Mouse (Mus musculus) embryonic facial prominence, embryonic 12.5 days (tissue): ENCODE data around the gene Rorc. TPM values are rescaled to one million over a fixed set of nuclear protein-coding genes. Genes with fewer than 3 reads are reported as not detected.

Experiments used
- ATAC-seq: fragments of 200-750 bp; cut with Nextera tagmentation; 2 replicates; pipeline ENCODE4 v1.8.0; 2017; ENCODE audit not compliant: insufficient number of reproducible peaks, insufficient read depth, low FRiP score, low TSS enrichment
- H3K27ac ChIP-seq: fragments of 300-500 bp; sonication (generic); 2 replicates; pipeline ENCODE4 v1.5.1; 2016; ENCODE audit warnings: mild to moderate bottlenecking
- H3K27me3 ChIP-seq: fragments of 300-500 bp; sonication (generic); 2 replicates; pipeline ENCODE4 v1.6.1; 2016; ENCODE audit warnings: mild to moderate bottlenecking, moderate library complexity
- H3K36me3 ChIP-seq: fragments of 300-500 bp; sonication (generic); 2 replicates; pipeline ENCODE4 v1.6.1; 2016; ENCODE audit warnings: mild to moderate bottlenecking
- H3K4me1 ChIP-seq: fragments of 300-500 bp; sonication (generic); 2 replicates; pipeline ENCODE4 v1.6.1; 2016
- H3K4me2 ChIP-seq: fragments of 300-500 bp; sonication (generic); replicated peaks from 2 replicates; pipeline ENCODE4 v1.6.1; 2016; ENCODE audit warnings: mild to moderate bottlenecking, moderate library complexity
- H3K4me3 ChIP-seq: fragments of 300-500 bp; sonication (generic); 2 replicates; pipeline ENCODE4 v1.5.1; 2016; ENCODE audit warnings: mild to moderate bottlenecking
- H3K9ac ChIP-seq: fragments of 300-500 bp; sonication (generic); 2 replicates; pipeline ENCODE4 v1.6.1; 2016; ENCODE audit warnings: mild to moderate bottlenecking, moderate library complexity
- H3K9me3 ChIP-seq: fragments of 300-500 bp; sonication (generic); 2 replicates; pipeline ENCODE4 v1.6.1; 2016; ENCODE audit warnings: mild to moderate bottlenecking, moderate library complexity
- WGBS: fragments of 180-500 bp; shearing (Covaris S2); methylation state at CpG from one replicate; pipeline ENCODE4 v1.1.7; 2016; 5-methylcytosine and 5-hydroxymethylcytosine counted together
- polyA plus RNA-seq: library from polyadenylated mRNA; unstranded; fragments of >200 nt; fragmentation: Nextera tagmentation; extraction: Ambion mirVana; gene quantifications from 2 replicates; pipeline ENCODE4 v1.2.1, GENCODE M21; 2016

The Rorc gene
- polyA plus RNA-seq, 1 experiment from 2014 or later, result 0.72 TPM

DNA sequence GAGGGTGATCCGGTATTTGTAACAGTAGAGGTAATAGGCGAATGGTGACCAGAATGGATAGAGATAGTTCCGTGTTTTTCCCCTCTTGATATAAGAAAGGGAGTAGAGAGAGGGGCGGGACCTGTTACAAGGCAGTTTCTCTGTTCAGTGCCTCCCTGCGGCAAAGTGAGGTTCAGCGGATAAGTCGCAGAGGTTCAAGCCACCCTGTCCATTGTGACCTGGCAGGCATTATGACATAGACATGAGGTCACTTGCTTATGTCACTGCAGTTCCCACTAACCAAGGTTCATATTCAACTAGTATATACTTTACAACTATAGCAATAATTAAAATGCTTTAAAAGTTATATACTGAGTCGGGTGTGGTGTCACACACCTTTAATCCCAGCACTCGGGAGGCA lies 63.8 kb downstream of the Rorc start:
- H3K9ac ChIP-seq, result no peak overlapping the region
- WGBS, result 81% methylated on average over 9 of the region's 9 CpGs
- H3K4me1 ChIP-seq, result no peaks in the 10 kb centered on the region
- no peak overlapping the region for H3K4me3 ChIP-seq
- no peak for ATAC-seq
- H3K36me3 ChIP-seq, result no peaks in the 10 kb centered on the region
- no peaks in the 10 kb centered on the region for H3K27me3 ChIP-seq
- no peak overlapping the region for H3K4me2 ChIP-seq
- no peak overlapping the region for H3K27ac ChIP-seq
- H3K9me3 ChIP-seq, result no peaks in the 10 kb centered on the region

GRCm38 (mm10) chr3:94441182-94441581 lies 68.6 kb downstream of the Rorc start:
- no peak overlapping the region for H3K4me2 ChIP-seq
- H3K27me3 ChIP-seq, result no peaks in the 10 kb centered on the region
- no peaks in the 10 kb centered on the region for H3K9me3 ChIP-seq
- H3K36me3 ChIP-seq, result peaks cover 15% of the 10 kb centered on the region
- H3K27ac ChIP-seq, result no peak overlapping the region
- WGBS, result 37% methylated on average over 3 of the region's 3 CpGs
- no peak overlapping the region for H3K4me3 ChIP-seq
- H3K9ac ChIP-seq, result no peak overlapping the region
- 0 out of 2 replicates have a peak, but pooled peaks cover 7% of the 10 kb centered on the region for H3K4me1 ChIP-seq
- ATAC-seq, result no peak

DNA sequence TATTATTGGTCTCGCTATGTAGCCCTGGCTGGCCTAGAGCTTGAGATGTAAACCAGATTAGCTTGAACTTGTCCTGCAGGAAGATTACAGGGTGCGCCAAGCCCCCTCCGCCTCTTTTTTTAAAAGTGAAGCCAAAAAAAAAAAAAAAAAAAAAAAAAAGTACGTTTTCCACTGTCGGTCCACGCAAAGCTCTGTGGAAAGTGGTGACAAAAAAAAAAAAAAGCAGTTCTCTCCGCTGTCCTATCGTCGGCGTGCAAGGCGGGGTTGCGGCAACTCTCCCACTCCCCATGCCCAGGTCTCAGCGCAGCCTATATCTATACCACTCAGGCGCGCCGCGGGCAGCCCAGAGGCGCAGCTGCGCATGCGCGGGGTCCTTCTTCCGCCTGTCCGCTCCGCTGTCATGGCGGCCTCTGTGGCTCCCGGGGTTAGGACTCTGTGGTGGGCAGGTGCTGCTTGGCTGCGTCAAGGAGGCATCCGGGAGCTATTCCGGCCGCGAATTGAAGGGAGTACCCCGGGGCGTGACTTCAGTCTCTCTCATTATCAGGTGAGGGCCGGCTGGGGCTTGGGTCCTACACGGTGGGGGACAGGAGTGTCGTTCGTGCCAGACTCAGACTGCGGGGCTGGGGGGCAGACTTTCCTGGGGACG lies 70.5 kb downstream of the Rorc start, which contains the start of gene Mrpl9:
Gene Mrpl9 (plus strand): TSS at position 368 of the 646 bp plus-strand sequence.
- H3K27ac ChIP-seq, result peak within 1 kb of the TSS; percentile 55; the same call in 1 of the 2 replicates
- ATAC-seq, result peak; percentile 97
- WGBS, result under 1% methylated on average over 39 of the region's 39 CpGs

DNA sequence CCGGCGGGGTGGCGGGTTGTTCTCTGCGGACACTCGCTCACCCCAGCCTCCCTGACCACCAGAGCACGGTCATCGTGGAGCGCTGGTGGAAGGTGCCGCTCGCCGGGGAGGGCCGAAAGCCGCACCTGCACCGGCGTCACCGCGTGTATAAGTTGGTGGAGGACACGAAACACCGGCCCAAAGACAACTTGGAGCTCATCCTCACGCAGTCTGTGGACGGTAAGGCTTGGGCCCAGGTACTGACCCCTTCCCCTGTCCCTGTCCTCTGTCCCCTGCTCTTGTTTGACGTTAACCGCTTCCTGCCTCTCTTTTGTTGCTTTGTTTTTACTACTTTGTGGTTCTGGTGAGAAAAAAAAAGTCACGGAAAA lies 71.0 kb downstream of the Rorc start, which contains the start of gene Oaz3:
Gene Oaz3 (minus strand): TSS at position 319 of the 368 bp plus-strand sequence.
- H3K9me3 ChIP-seq, result no peaks in the 10 kb centered on the region
- WGBS, result 1% methylated on average over 24 of the region's 24 CpGs
- H3K4me3 ChIP-seq, result peak within 1 kb of the TSS; percentile 99
- peak within 1 kb of the TSS; percentile 55; the same call in 1 of the 2 replicates for H3K27ac ChIP-seq
- H3K4me1 ChIP-seq, result 0 out of 2 replicates have a peak, but pooled peaks cover 7% of the 10 kb centered on the region
- H3K4me2 ChIP-seq, result peak within 1 kb of the TSS; percentile 88
- no peaks in the 10 kb centered on the region for H3K27me3 ChIP-seq
- H3K9ac ChIP-seq, result peak within 1 kb of the TSS; percentile 92
- H3K36me3 ChIP-seq, result peaks cover 38% of the 10 kb centered on the region
- no peak for ATAC-seq

More for the DNA sequence above, 70.5 kb downstream of the Rorc start, which contains the start of gene Mrpl9:
- Histone ChIP-seq H3K4me1 (0 out of 2 replicates have a peak, but pooled peaks cover 7% of the 10 kb centered on the region), H3K9ac (peak within 1 kb of the TSS; percentile 92), H3K27me3 (no peaks in the 10 kb centered on the region), H3K9me3 (no peaks in the 10 kb centered on the region), H3K4me2 (peak within 1 kb of the TSS; percentile 88), H3K36me3 (peaks cover 34% of the 10 kb centered on the region), H3K4me3 (peak within 1 kb of the TSS; percentile 99)

Other genes with a start within 250 kb of the Rorc start
- gene Gm10696, start 194.6 kb upstream of the Rorc start, polyA plus RNA-seq, result not detected in 2 replicates
- not detected in 2 replicates for gene Gm5286, start 176.1 kb upstream of the Rorc start, polyA plus RNA-seq
- gene Gm4778, start 108.8 kb upstream of the Rorc start, polyA plus RNA-seq, result not detected in 2 replicates
- 11.7 and 12.3 TPM in 2 replicates for gene Them4, start 62.7 kb upstream of the Rorc start, polyA plus RNA-seq
- not detected in 2 replicates for gene Them5, start 30.7 kb upstream of the Rorc start, polyA plus RNA-seq
- gene C2cd4d, start 10.4 kb upstream of the Rorc start, polyA plus RNA-seq, result 2.8 and 3.6 TPM in 2 replicates
- 0.06 and 0.12 TPM in 2 replicates for gene Lingo4, start 25.7 kb downstream of the Rorc start, polyA plus RNA-seq
- 11.8 and 13.9 TPM in 2 replicates for gene Tdrkh, start 40.5 kb downstream of the Rorc start, polyA plus RNA-seq
- 65.3 and 65.6 TPM in 2 replicates for gene Mrpl9, start 70.5 kb downstream of the Rorc start, polyA plus RNA-seq
- 0.41 and 0.45 TPM in 2 replicates for gene Oaz3, start 71.1 kb downstream of the Rorc start, polyA plus RNA-seq
- 14.2 and 17.8 TPM in 2 replicates for gene Celf3, start 105.5 kb downstream of the Rorc start, polyA plus RNA-seq
- gene Riiad1, start 107.5 kb downstream of the Rorc start, polyA plus RNA-seq, result 2.0 and 2.3 TPM in 2 replicates
- 59.7 and 61.7 TPM in 2 replicates for gene Snx27, start 209.9 kb downstream of the Rorc start, polyA plus RNA-seq